Mouse (Mus musculus): ENCODE results near the gene March6. TPM values are rescaled to one million over a fixed set of nuclear protein-coding genes. Genes with fewer than 3 reads are reported as not detected.

March6 gene
- polyA plus RNA-seq, 1 experiment from 2014 or later, result 26.0 TPM

- Histone ChIP-seq H3K9me3 (replicated peaks) (no peaks in the 10 kb centered on the region), H3K4me1 (replicated peaks) (peaks cover 33% of the 10 kb centered on the region), H3K9ac (no peak overlapping the region), H3K27me3 (no peaks in the 10 kb centered on the region), H3K36me3 (no peaks in the 10 kb centered on the region), H3K4me2 (no peak overlapping the region), H3K4me3 (no peak overlapping the region), H3K27ac (no peak overlapping the region)
- 36% methylated on average over 1 of the region's 1 CpGs for WGBS
- no peak for ATAC-seq (replicated peaks; ENCODE audit: insufficient number of reproducible peaks, insufficient read depth, low FRiP score, low read depth)
These were observed 9.6 kb upstream of the March6 start for GRCm38 (mm10) chr15:31540513-31540802.

GRCm38 (mm10) chr15:31539643-31540512 lies 9.0 kb upstream of the March6 start:
- Histone ChIP-seq H3K9me3 (replicated peaks) (no peaks in the 10 kb centered on the region), H3K36me3 (no peaks in the 10 kb centered on the region), H3K27ac (no peak overlapping the region), H3K4me3 (no peak overlapping the region), H3K9ac (no peak overlapping the region), H3K4me2 (no peak overlapping the region), H3K27me3 (no peaks in the 10 kb centered on the region), H3K4me1 (replicated peaks) (peaks cover 29% of the 10 kb centered on the region)
- 50% methylated on average over 9 of the region's 9 CpGs for WGBS
- no peak for ATAC-seq (replicated peaks; ENCODE audit: insufficient number of reproducible peaks, insufficient read depth, low FRiP score, low read depth)

GRCm38 (mm10) chr15:31538346-31538745 lies 7.5 kb upstream of the March6 start:
- Histone ChIP-seq H3K36me3 (no peaks in the 10 kb centered on the region), H3K9me3 (replicated peaks) (no peaks in the 10 kb centered on the region), H3K4me2 (no peak overlapping the region), H3K4me3 (no peak overlapping the region), H3K9ac (no peak overlapping the region), H3K27me3 (no peaks in the 10 kb centered on the region), H3K27ac (no peak overlapping the region), H3K4me1 (replicated peaks) (peaks cover 24% of the 10 kb centered on the region)
- no peak for ATAC-seq (replicated peaks; ENCODE audit: insufficient number of reproducible peaks, insufficient read depth, low FRiP score, low read depth)
- 84% methylated on average over 3 of the region's 3 CpGs for WGBS

GRCm38 (mm10) chr15:31537706-31538105 lies 6.9 kb upstream of the March6 start:
- Histone ChIP-seq H3K4me1 (replicated peaks) (peaks cover 21% of the 10 kb centered on the region), H3K9me3 (replicated peaks) (no peaks in the 10 kb centered on the region), H3K36me3 (no peaks in the 10 kb centered on the region), H3K9ac (no peak overlapping the region), H3K27ac (no peak overlapping the region), H3K4me2 (no peak overlapping the region), H3K27me3 (no peaks in the 10 kb centered on the region), H3K4me3 (no peak overlapping the region)
- ATAC-seq (replicated peaks; ENCODE audit: insufficient number of reproducible peaks, insufficient read depth, low FRiP score, low read depth), result no peak
- 88% methylated on average over 2 of the region's 2 CpGs for WGBS

GRCm38 (mm10) chr15:31536051-31536737 lies 5.3 kb upstream of the March6 start:
- Histone ChIP-seq H3K9ac (no peak overlapping the region), H3K27me3 (no peaks in the 10 kb centered on the region), H3K36me3 (no peaks in the 10 kb centered on the region), H3K27ac (no peak overlapping the region), H3K4me3 (no peak overlapping the region), H3K9me3 (replicated peaks) (no peaks in the 10 kb centered on the region), H3K4me1 (replicated peaks) (peaks cover 15% of the 10 kb centered on the region), H3K4me2 (no peak overlapping the region)
- ATAC-seq (replicated peaks; ENCODE audit: insufficient number of reproducible peaks, insufficient read depth, low FRiP score, low read depth), result no peak
- WGBS, result 28% methylated on average over 7 of the region's 7 CpGs

- WGBS, result 29% methylated on average over 8 of the region's 8 CpGs
- Histone ChIP-seq H3K36me3 (no peaks in the 10 kb centered on the region), H3K4me2 (no peak overlapping the region), H3K27ac (no peak overlapping the region), H3K4me1 (replicated peaks) (peaks cover 11% of the 10 kb centered on the region), H3K27me3 (no peaks in the 10 kb centered on the region), H3K4me3 (no peak overlapping the region), H3K9ac (no peak overlapping the region), H3K9me3 (replicated peaks) (no peaks in the 10 kb centered on the region)
- ATAC-seq (replicated peaks; ENCODE audit: insufficient number of reproducible peaks, insufficient read depth, low FRiP score, low read depth), result no peak
These were observed 4.5 kb upstream of the March6 start for GRCm38 (mm10) chr15:31535259-31535855.

- no peaks in the 10 kb centered on the region for H3K9me3 ChIP-seq (replicated peaks)
- H3K4me1 ChIP-seq (replicated peaks), result peaks cover 9% of the 10 kb centered on the region
- no peak overlapping the region for H3K4me3 ChIP-seq
- no peaks in the 10 kb centered on the region for H3K27me3 ChIP-seq
- H3K9ac ChIP-seq, result no peak overlapping the region
- no peak overlapping the region for H3K27ac ChIP-seq
- ATAC-seq (replicated peaks; ENCODE audit: insufficient number of reproducible peaks, insufficient read depth, low FRiP score, low read depth), result no peak
- 81% methylated on average over 7 of the region's 7 CpGs for WGBS
- H3K4me2 ChIP-seq, result no peak overlapping the region
- no peaks in the 10 kb centered on the region for H3K36me3 ChIP-seq
These were observed 3.8 kb upstream of the March6 start for GRCm38 (mm10) chr15:31534421-31535258.

- Histone ChIP-seq H3K9ac (no peak overlapping the region), H3K4me2 (no peak overlapping the region), H3K27me3 (no peaks in the 10 kb centered on the region), H3K9me3 (replicated peaks) (no peaks in the 10 kb centered on the region), H3K36me3 (no peaks in the 10 kb centered on the region), H3K27ac (no peak overlapping the region), H3K4me3 (no peak overlapping the region), H3K4me1 (replicated peaks) (peaks cover 15% of the 10 kb centered on the region)
- 83% methylated on average over 2 of the region's 2 CpGs for WGBS
- no peak for ATAC-seq (replicated peaks; ENCODE audit: insufficient number of reproducible peaks, insufficient read depth, low FRiP score, low read depth)
These were observed 2.7 kb upstream of the March6 start for GRCm38 (mm10) chr15:31533529-31533928.

- H3K4me2 ChIP-seq, result no peak overlapping the region; the same call in 1 of the 2 replicates
- 88% methylated on average over 2 of the region's 2 CpGs for WGBS
- H3K9ac ChIP-seq, result no peak overlapping the region
- H3K9me3 ChIP-seq (replicated peaks), result no peaks in the 10 kb centered on the region
- H3K36me3 ChIP-seq, result no peaks in the 10 kb centered on the region
- peaks cover 15% of the 10 kb centered on the region for H3K4me1 ChIP-seq (replicated peaks)
- H3K4me3 ChIP-seq, result 0 out of 2 replicates have a peak overlapping the region, but pooled peaks have one; percentile 77
- H3K27ac ChIP-seq, result no peak overlapping the region
- no peak for ATAC-seq (replicated peaks; ENCODE audit: insufficient number of reproducible peaks, insufficient read depth, low FRiP score, low read depth)
- H3K27me3 ChIP-seq, result no peaks in the 10 kb centered on the region
These were observed 1.6 kb upstream of the March6 start for GRCm38 (mm10) chr15:31532331-31533021.

- no peaks in the 10 kb centered on the region for H3K9me3 ChIP-seq (replicated peaks)
- H3K4me1 ChIP-seq (replicated peaks), result peaks cover 15% of the 10 kb centered on the region
- peak overlapping the region; percentile 83 for H3K9ac ChIP-seq
- peak overlapping the region; percentile 98 for H3K27ac ChIP-seq
- peak overlapping the region; percentile 78 for H3K4me2 ChIP-seq
- WGBS, result 16% methylated on average over 16 of the region's 16 CpGs
- peak overlapping the region; percentile 77 for H3K4me3 ChIP-seq
- no peak for ATAC-seq (replicated peaks; ENCODE audit: insufficient number of reproducible peaks, insufficient read depth, low FRiP score, low read depth)
- no peaks in the 10 kb centered on the region for H3K27me3 ChIP-seq
- H3K36me3 ChIP-seq, result no peaks in the 10 kb centered on the region
These were observed 835 bp upstream of the March6 start for GRCm38 (mm10) chr15:31531446-31532330.
